11 mouse cellular contexts compared by ENCODE assay signal in the genomic region with DNA sequence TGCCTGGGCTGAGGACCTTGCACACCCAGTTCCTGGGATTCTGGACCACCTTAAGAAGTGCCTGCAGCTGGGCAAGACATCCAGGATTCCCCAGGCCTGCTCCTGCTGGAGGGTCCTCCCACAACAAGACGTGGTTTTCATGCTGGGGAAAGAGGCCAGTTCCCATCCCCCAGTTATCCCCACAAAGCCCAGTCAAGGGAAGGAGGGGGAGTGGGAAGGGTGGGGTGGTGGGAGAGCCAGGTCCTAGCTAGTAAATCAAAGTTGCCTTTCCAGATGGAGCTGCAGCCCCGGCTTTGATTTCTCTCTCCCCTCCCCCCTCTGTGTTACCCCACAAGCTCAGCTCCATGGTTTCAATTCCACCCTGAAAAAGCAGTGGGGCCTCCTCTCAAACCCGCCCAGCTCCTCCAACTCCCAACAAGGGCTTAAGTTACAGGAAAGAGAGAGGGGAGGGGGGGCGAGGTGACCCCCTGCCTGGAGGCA. TPM values are rescaled to one million over a fixed set of nuclear protein-coding genes. Genes with fewer than 3 reads are reported as not detected.
DNase-seq lines count a peak whose midpoint lies in the region; ATAC-seq and TF ChIP-seq lines count a peak whose summit lies in the region.
"Had no signal": no experiment of that assay in that cellular context is flagged by ENCODE, and none has a peak within 500 bp of the region (broad histone marks: within the 10 kb centered on the region; RNA-seq: fewer than 3 reads in every experiment).

No protein-coding gene starts in this region.

- H3K4me2 ChIP-seq in kidney, postnatal 0 days (ENCODE audit: low read length), result peak overlapping the region; percentile 34; the same call in 1 of the 2 replicates
- H3K4me2 ChIP-seq in forebrain, embryonic 12.5 days, result peak overlapping the region; percentile 24
- H3K4me2 ChIP-seq in neural tube, embryonic 11.5 days (ENCODE audit: low read depth), result 0 out of 2 replicates have a peak overlapping the region, but pooled peaks have one; percentile 5

- peak overlapping the region; percentile 77 for H3K27ac ChIP-seq in kidney, postnatal 0 days
- peak overlapping the region; percentile 78 for H3K27ac ChIP-seq in forebrain, embryonic 12.5 days
- H3K27ac ChIP-seq in neural tube, embryonic 11.5 days (ENCODE audit: low read depth, low read length), result peak overlapping the region; percentile 84

- no peaks in the 10 kb centered on the region for H3K9me3 ChIP-seq in kidney, postnatal 0 days (replicated peaks; ENCODE audit: low read length)
- H3K9me3 ChIP-seq in forebrain, embryonic 12.5 days, result no peaks in the 10 kb centered on the region
- no peaks in the 10 kb centered on the region for H3K9me3 ChIP-seq in neural tube, embryonic 11.5 days (ENCODE audit: control insufficient read depth, low read length)

- no peaks in the 10 kb centered on the region for H3K36me3 ChIP-seq in kidney, postnatal 0 days (ENCODE audit: insufficient read depth, low read length)
- no peaks in the 10 kb centered on the region for H3K36me3 ChIP-seq in forebrain, embryonic 12.5 days (replicated peaks)
- H3K36me3 ChIP-seq in neural tube, embryonic 11.5 days (ENCODE audit: control insufficient read depth, insufficient read depth, low read length), result no peaks in the 10 kb centered on the region

- H3K4me1 ChIP-seq in kidney, postnatal 0 days (replicated peaks; ENCODE audit: insufficient read depth, low read length), result 0 out of 2 replicates have a peak, but pooled peaks cover 5% of the 10 kb centered on the region
- H3K4me1 ChIP-seq in forebrain, embryonic 12.5 days, result peaks cover 19% of the 10 kb centered on the region
- H3K4me1 ChIP-seq in neural tube, embryonic 11.5 days (ENCODE audit: control insufficient read depth, insufficient read depth, low read length), result peaks cover 18% of the 10 kb centered on the region

- peak; percentile 71 for ATAC-seq in kidney, postnatal 0 days (replicated peaks; ENCODE audit: low FRiP score, low read depth)
- 0 out of 2 replicates have a peak, but pooled peaks have one; percentile 36 for ATAC-seq in forebrain, embryonic 12.5 days (ENCODE audit: low FRiP score)
- ATAC-seq in neural tube, embryonic 11.5 days (ENCODE audit: insufficient read depth, low FRiP score, low TSS enrichment), result peak; percentile 75; the same call in 1 of the 2 replicates
- ATAC-seq in CD4-positive, CD25-positive, alpha-beta regulatory T cell, adult 4 months, result no peak

- no peak for TF ChIP-seq CTCF in kidney, postnatal 0 days (IDR thresholded peaks at IDR 0.05; ENCODE audit: low read depth)

- peak overlapping the region; percentile 44; the same call in 1 of the 2 replicates for H3K9ac ChIP-seq in kidney, postnatal 0 days (ENCODE audit: low read depth, low read length)
- peak overlapping the region; percentile 2; the same call in 1 of the 2 replicates for H3K9ac ChIP-seq in forebrain, embryonic 12.5 days
- peak overlapping the region; percentile 12; the same call in 1 of the 2 replicates for H3K9ac ChIP-seq in neural tube, embryonic 11.5 days (ENCODE audit: low read length)

- no peak overlapping the region for H3K4me3 ChIP-seq in kidney, postnatal 0 days (replicated peaks; ENCODE audit: low read depth, low read length)
- no peak overlapping the region for H3K4me3 ChIP-seq in forebrain, embryonic 12.5 days (replicated peaks)
- 0 out of 2 replicates have a peak overlapping the region, but pooled peaks have one; percentile 3 for H3K4me3 ChIP-seq in neural tube, embryonic 11.5 days (ENCODE audit: low read depth, low read length)

- DNase-seq in kidney, postnatal 0 days (ENCODE audit: low spot score), result peak; percentile 92
- DNase-seq in kidney, adult 9 months, result no peak
- peak; percentile 85 for DNase-seq in embryo, embryonic 10.5 days (ENCODE audit: low spot score)
- peak; percentile 77 for DNase-seq in neural tube, embryonic 11.5 days (ENCODE audit: low spot score)
- DNase-seq in right cerebral cortex, postnatal 25 days, result no peak
- no peak for DNase-seq in cerebellum, adult 9-11 months
- DNase-seq: layer of hippocampus, adult 9-11 months; lung, adult 18-20 months; thymus, postnatal 14 days had no signal

- no peaks in the 10 kb centered on the region for H3K27me3 ChIP-seq in kidney, postnatal 0 days (ENCODE audit: insufficient read depth, low read length)
- no peaks in the 10 kb centered on the region for H3K27me3 ChIP-seq in forebrain, embryonic 12.5 days
- no peaks in the 10 kb centered on the region for H3K27me3 ChIP-seq in neural tube, embryonic 11.5 days (ENCODE audit: control insufficient read depth, insufficient read depth, low read length)

- WGBS in kidney, postnatal 0 days, result 3% methylated on average over 4 of the region's 4 CpGs
- 3% methylated on average over 3 of the region's 4 CpGs for WGBS in forebrain, embryonic 12.5 days
- 7% methylated on average over 4 of the region's 4 CpGs for WGBS in neural tube, embryonic 11.5 days

RNA-seq across cellular contexts. Expression of gene Fzd2, which starts 8.8 kb away (rescaled TPM):
- 21.8 and 25.9 TPM in 2 replicates for polyA plus RNA-seq in kidney, postnatal 0 days (2015; fragmentation: Nextera tagmentation; extraction: Ambion mirVana)
- polyA plus RNA-seq in forebrain, embryonic 12.5 days (2016; fragmentation: Nextera tagmentation; extraction: Ambion mirVana), result 42.2 and 42.3 TPM in 2 replicates
- polyA plus RNA-seq in neural tube, embryonic 11.5 days (2014; fragmentation: Nextera tagmentation; extraction: Ambion mirVana), result 37.3 and 40.4 TPM in 2 replicates
- not detected for polyA plus RNA-seq in CD4-positive, CD25-positive, alpha-beta regulatory T cell, adult 4 months (2017; shearing (Covaris generic))

RNA-seq across cellular contexts. Expression of gene Gm11627, which starts 16.1 kb away (rescaled TPM):
- polyA plus RNA-seq in kidney, postnatal 0 days (2015; fragmentation: Nextera tagmentation; extraction: Ambion mirVana), result 8.6 and 8.9 TPM in 2 replicates
- 11.7 and 12.5 TPM in 2 replicates for polyA plus RNA-seq in forebrain, embryonic 12.5 days (2016; fragmentation: Nextera tagmentation; extraction: Ambion mirVana)
- polyA plus RNA-seq in neural tube, embryonic 11.5 days (2014; fragmentation: Nextera tagmentation; extraction: Ambion mirVana), result 7.1 and 9.9 TPM in 2 replicates
- not detected for polyA plus RNA-seq in CD4-positive, CD25-positive, alpha-beta regulatory T cell, adult 4 months (2017; shearing (Covaris generic))

RNA-seq across cellular contexts. Expression of gene Gpatch8, which starts 39.2 kb away (rescaled TPM):
- polyA plus RNA-seq in kidney, postnatal 0 days (2015; fragmentation: Nextera tagmentation; extraction: Ambion mirVana), result 25.1 and 29.6 TPM in 2 replicates
- polyA plus RNA-seq in forebrain, embryonic 12.5 days (2016; fragmentation: Nextera tagmentation; extraction: Ambion mirVana), result 66.6 and 67.9 TPM in 2 replicates
- 45.4 and 46.1 TPM in 2 replicates for polyA plus RNA-seq in neural tube, embryonic 11.5 days (2014; fragmentation: Nextera tagmentation; extraction: Ambion mirVana)
- 10 to 100 TPM; 64.2 to 75.8 TPM for polyA plus RNA-seq in CD4-positive, CD25-positive, alpha-beta regulatory T cell, adult 4 months (2017; shearing (Covaris generic))

Comparison
In these comparisons a context has a peak if more than half of its experiments do, and no peak if none do; other contexts are left out.
1. DNase-seq: peak in kidney, postnatal 0 days (single experiment), embryo, embryonic 10.5 days (single experiment) and neural tube, embryonic 11.5 days (single experiment); none in kidney, adult 9 months (single experiment), right cerebral cortex, postnatal 25 days (single experiment) and cerebellum, adult 9-11 months (single experiment).
2. RNA of gene Fzd2, which starts 8.8 kb away (polyA plus RNA-seq): 42.2 to 42.3 TPM in forebrain, embryonic 12.5 days, 37.3 to 40.4 TPM in neural tube, embryonic 11.5 days and 21.8 to 25.9 TPM in kidney, postnatal 0 days; not detected in CD4-positive, CD25-positive, alpha-beta regulatory T cell, adult 4 months; every median in the first group is over 10 times any median in the second.
3. Peak in every context shown above with its lines, with median percentiles within 50 percentile points of each other: H3K27ac ChIP-seq, H3K4me2 ChIP-seq and H3K9ac ChIP-seq.